In the genomic region with DNA sequence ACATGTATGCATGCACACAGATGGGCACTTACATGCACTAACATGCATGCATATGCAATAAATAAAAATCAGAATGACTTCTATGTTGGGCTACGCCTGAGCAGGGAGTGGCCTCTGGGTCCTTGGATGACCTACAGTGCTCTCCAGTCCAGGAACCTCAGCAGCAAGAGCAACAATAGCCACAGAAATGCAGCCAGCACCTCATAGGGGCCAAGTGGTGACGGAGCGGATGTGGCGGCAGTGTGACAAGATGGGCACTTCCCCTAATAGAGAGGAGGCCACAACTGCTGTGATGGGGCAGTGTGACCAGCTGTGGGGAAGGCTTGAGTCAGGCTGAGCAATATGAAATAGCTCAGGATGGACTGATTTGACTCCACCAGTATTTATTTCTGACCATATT, we compare ENCODE assay signal across 23 mouse cellular contexts.
A peak's percentile ranks its signal among the peaks of the same experiment; 100 is the strongest.
DNase-seq lines count a peak whose midpoint lies in the region; ATAC-seq lines count a peak whose summit lies in the region.
"Had no signal": no experiment of that assay in that cellular context is flagged by ENCODE, and none has a peak within 500 bp of the region (broad histone marks: within the 10 kb centered on the region; RNA-seq: fewer than 3 reads in every experiment).

No protein-coding gene starts in this region.

- H3K4me1 ChIP-seq in heart, embryonic 10.5 days, result no peaks in the 10 kb centered on the region
- peaks cover 11% of the 10 kb centered on the region for H3K4me1 ChIP-seq in limb, embryonic 10.5 days
- no peaks in the 10 kb centered on the region for H3K4me1 ChIP-seq in kidney, embryonic 14.5 days (ENCODE audit: control insufficient read depth, insufficient read depth, low read length)
- H3K4me1 ChIP-seq: embryonic facial prominence, embryonic 12.5 days; liver, embryonic 12.5 days had no signal

- DNase-seq in gastrocnemius, adult 18-20 months (ENCODE audit: low spot score), result peak; percentile 20
- DNase-seq in gastrocnemius, postnatal 36 days, result no peak
- peak; percentile 17 to 50 for DNase-seq in heart, adult 9 months (ENCODE audit: low spot score in 2 of 2)
- DNase-seq in heart, embryonic 10.5 days (ENCODE audit: low spot score), result no peak
- peak; percentile 28 for DNase-seq in gastrocnemius, postnatal 10 days
- DNase-seq in limb, embryonic 10.5 days (ENCODE audit: low spot score), result no peak
- DNase-seq: adrenal gland, adult 8-10 months; cerebellum, adult 8-10 months; cerebellum, postnatal 25 days; kidney, adult 18-20 months; kidney, postnatal 4 days; liver, postnatal 0 days; lung, postnatal 36 days; thymus, postnatal 14 days had no signal

- H3K27ac ChIP-seq in heart, embryonic 10.5 days, result no peak overlapping the region
- H3K27ac ChIP-seq in limb, embryonic 10.5 days, result no peak overlapping the region
- no peak overlapping the region for H3K27ac ChIP-seq in kidney, embryonic 14.5 days (ENCODE audit: low read depth, low read length)
- H3K27ac ChIP-seq: embryonic facial prominence, embryonic 12.5 days; hindbrain, embryonic 14.5 days; kidney, postnatal 0 days; liver, embryonic 12.5 days; midbrain, embryonic 15.5 days had no signal

- ATAC-seq in megakaryocyte, adult 5-6 weeks (ENCODE audit: poor library complexity, severe bottlenecking), result peak; percentile 85
- ATAC-seq in kidney, embryonic 14.5 days (ENCODE audit: low FRiP score, low TSS enrichment), result no peak
- ATAC-seq: forebrain, embryonic 14.5 days; liver, embryonic 12.5 days; liver, postnatal 0 days; midbrain, embryonic 15.5 days had no signal

- no peak overlapping the region for H3K4me2 ChIP-seq in kidney, embryonic 14.5 days (replicated peaks; ENCODE audit: low read depth, low read length)
- H3K4me2 ChIP-seq: embryonic facial prominence, embryonic 12.5 days; hindbrain, embryonic 14.5 days; liver, embryonic 12.5 days; midbrain, embryonic 15.5 days had no signal

- no peaks in the 10 kb centered on the region for H3K9me3 ChIP-seq in heart, embryonic 10.5 days
- no peaks in the 10 kb centered on the region for H3K9me3 ChIP-seq in limb, embryonic 10.5 days (replicated peaks)
- H3K9me3 ChIP-seq in kidney, embryonic 14.5 days (ENCODE audit: control insufficient read depth, low read length), result no peaks in the 10 kb centered on the region
- H3K9me3 ChIP-seq: embryonic facial prominence, embryonic 12.5 days; liver, embryonic 12.5 days; midbrain, embryonic 15.5 days had no signal

- H3K4me3 ChIP-seq in heart, embryonic 10.5 days, result no peak overlapping the region
- H3K4me3 ChIP-seq in limb, embryonic 10.5 days, result no peak overlapping the region
- no peak overlapping the region for H3K4me3 ChIP-seq in kidney, embryonic 14.5 days (ENCODE audit: low read length)
- H3K4me3 ChIP-seq: embryonic facial prominence, embryonic 12.5 days; liver, embryonic 12.5 days; midbrain, embryonic 15.5 days had no signal

- intact Hi-C loops in gastrocnemius, postnatal 36 days (cut with DNase I), result no loop called here

- peaks cover 19% of the 10 kb centered on the region for H3K27me3 ChIP-seq in heart, embryonic 10.5 days (ENCODE audit: insufficient read depth, poor library complexity, severe bottlenecking)
- H3K27me3 ChIP-seq in limb, embryonic 10.5 days (ENCODE audit: low read depth, poor library complexity, severe bottlenecking), result no peaks in the 10 kb centered on the region
- H3K27me3 ChIP-seq in kidney, embryonic 14.5 days (ENCODE audit: control insufficient read depth, insufficient read depth, low read length), result no peaks in the 10 kb centered on the region
- H3K27me3 ChIP-seq: liver, embryonic 12.5 days; midbrain, embryonic 15.5 days had no signal

- 84% methylated on average over 4 of the region's 4 CpGs for WGBS in heart, embryonic 10.5 days
- 91% methylated on average over 4 of the region's 4 CpGs for WGBS in limb, embryonic 10.5 days
- 90% methylated on average over 4 of the region's 4 CpGs for WGBS in kidney, embryonic 14.5 days

- H3K9ac ChIP-seq in kidney, embryonic 14.5 days (ENCODE audit: low read depth, low read length), result no peak overlapping the region
- H3K9ac ChIP-seq: embryonic facial prominence, embryonic 12.5 days; hindbrain, embryonic 14.5 days; liver, embryonic 12.5 days; liver, postnatal 0 days; midbrain, embryonic 15.5 days had no signal

- no peaks in the 10 kb centered on the region for H3K36me3 ChIP-seq in heart, embryonic 10.5 days
- H3K36me3 ChIP-seq in limb, embryonic 10.5 days, result no peaks in the 10 kb centered on the region
- no peaks in the 10 kb centered on the region for H3K36me3 ChIP-seq in kidney, embryonic 14.5 days (ENCODE audit: control insufficient read depth, insufficient read depth, low read length)
- H3K36me3 ChIP-seq: embryonic facial prominence, embryonic 12.5 days; G1E; liver, embryonic 12.5 days; midbrain, embryonic 15.5 days had no signal

Comparison
In these comparisons a context has a peak if more than half of its experiments do, and no peak if none do; other contexts are left out.
1. DNase-seq: peak in gastrocnemius, adult 18-20 months (single experiment), heart, adult 9 months (2 of 2) and gastrocnemius, postnatal 10 days (single experiment); none in gastrocnemius, postnatal 36 days (0 of 2), heart, embryonic 10.5 days (single experiment) and limb, embryonic 10.5 days (single experiment).